Mouse (Mus musculus) midbrain, embryonic 12.5 days (tissue): ENCODE measurements around the gene Slc20a1. TPM values are rescaled to one million over a fixed set of nuclear protein-coding genes. Genes with fewer than 3 reads are reported as not detected.

Experiments
- polyA plus RNA-seq: library from polyadenylated mRNA; unstranded; fragments of >200 nt; fragmentation: Nextera tagmentation; extraction: Ambion mirVana; gene quantifications from 2 replicates; pipeline ENCODE4 v1.2.1, GENCODE M21; 2016

Slc20a1 gene
- polyA plus RNA-seq, 1 experiment from 2014 or later: 60.1 TPM

Other genes with a start within 250 kb of the Slc20a1 start
- 4.3 TPM in 2 replicates for gene Zc3h6, start 231.4 kb upstream of the Slc20a1 start, polyA plus RNA-seq
- gene Gm10762, start 231.0 kb upstream of the Slc20a1 start, polyA plus RNA-seq: 29.3 and 31.7 TPM in 2 replicates
- 0.24 and 0.31 TPM in 2 replicates for gene Vinac1, start 150.6 kb upstream of the Slc20a1 start, polyA plus RNA-seq
- gene Ttl, start 132.8 kb upstream of the Slc20a1 start, polyA plus RNA-seq: 15.1 and 16.8 TPM in 2 replicates
- gene Polr1b, start 97.8 kb upstream of the Slc20a1 start, polyA plus RNA-seq: 27.2 and 27.3 TPM in 2 replicates
- 23.1 and 24.2 TPM in 2 replicates for gene Chchd5, start 69.1 kb upstream of the Slc20a1 start, polyA plus RNA-seq
- 46.0 and 48.5 TPM in 2 replicates for gene Ckap2l, start 98.4 kb downstream of the Slc20a1 start, polyA plus RNA-seq
- 0.39 TPM in 1 of 2 replicates, not detected in the other for gene Il1a, start 111.2 kb downstream of the Slc20a1 start, polyA plus RNA-seq
- not detected in 2 replicates for gene Il1b, start 172.4 kb downstream of the Slc20a1 start, polyA plus RNA-seq